Mouse (Mus musculus) lung, postnatal 0 days (tissue): ENCODE data around the gene Ptpdc1.

Experiments used
- CTCF ChIP-seq: IDR thresholded peaks from 2 replicates; pipeline ENCODE4 v1.5.1; 2016; ENCODE audit warnings: antibody characterized with exemption, mild to moderate bottlenecking
- EP300 ChIP-seq: IDR thresholded peaks from 2 replicates; pipeline ENCODE4 v1.6.1; 2016; ENCODE audit warnings: antibody characterized with exemption, mild to moderate bottlenecking, control low read depth

DNA sequence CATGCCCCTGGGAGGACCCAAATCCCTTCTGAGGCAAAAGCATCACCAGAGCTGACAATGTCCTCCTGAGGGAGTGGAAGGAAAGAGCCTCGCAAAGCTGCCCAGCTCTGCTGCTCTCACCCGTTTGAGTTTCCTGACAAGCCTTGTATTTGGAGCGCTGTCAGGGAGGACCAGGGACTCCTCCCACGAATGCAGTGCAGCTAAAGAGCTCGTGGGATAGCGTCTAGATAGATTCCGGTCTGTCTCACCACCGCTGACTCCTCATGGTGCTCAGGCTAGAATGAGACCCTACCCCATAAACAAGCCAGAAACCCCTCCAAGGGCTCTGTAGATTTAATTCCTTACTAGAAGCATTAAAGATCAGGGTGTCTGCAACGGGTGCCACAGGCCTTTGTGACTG, 32.3 kb upstream of the Ptpdc1 start:
- no peak for TF ChIP-seq CTCF
- TF ChIP-seq EP300: no peak
